Mouse (Mus musculus): ENCODE data around the gene Prss56.

GRCm38 (mm10) chr1:87183013-87183412, at the start of gene Prss56:
- TF ChIP-seq CTCF (IDR thresholded peaks at IDR 0.05; ENCODE audit: low read depth, low read length) (no peak), POLR2A (IDR thresholded peaks at IDR 0.05; ENCODE audit: insufficient read depth, low read length) (no peak)
